Mouse (Mus musculus) liver, embryonic 12.5 days (tissue): Measurements from ENCODE around the gene Lsm7. TPM values are rescaled to one million over a fixed set of nuclear protein-coding genes. Genes with fewer than 3 reads are reported as not detected.

Source experiments
- ATAC-seq: fragments of 200-750 bp; cut with Nextera tagmentation; 2 replicates; pipeline ENCODE4 v1.8.0; 2017; ENCODE audit warnings: moderate number of reproducible peaks, mild to moderate bottlenecking, moderate library complexity
- H3K27ac ChIP-seq: fragments of 300-500 bp; sonication (generic); 2 replicates; pipeline ENCODE4 v1.5.1; 2016; ENCODE audit warnings: mild to moderate bottlenecking
- H3K27me3 ChIP-seq: fragments of 300-500 bp; sonication (generic); replicated peaks from 2 replicates; pipeline ENCODE4 v1.6.1; 2016; ENCODE audit warnings: mild to moderate bottlenecking, moderate library complexity
- H3K36me3 ChIP-seq: fragments of 300-500 bp; sonication (generic); 2 replicates; pipeline ENCODE4 v1.6.1; 2016; ENCODE audit warnings: mild to moderate bottlenecking, moderate library complexity
- H3K4me1 ChIP-seq: fragments of 300-500 bp; sonication (generic); 2 replicates; pipeline ENCODE4 v1.6.1; 2016
- H3K4me2 ChIP-seq: fragments of 300-500 bp; sonication (generic); 2 replicates; pipeline ENCODE4 v1.6.1; 2016; ENCODE audit warnings: mild to moderate bottlenecking, moderate library complexity
- H3K4me3 ChIP-seq: fragments of 300-500 bp; sonication (generic); 2 replicates; pipeline ENCODE4 v1.5.1; 2016; ENCODE audit warnings: mild to moderate bottlenecking, moderate library complexity
- H3K9ac ChIP-seq: fragments of 300-500 bp; sonication (generic); 2 replicates; pipeline ENCODE4 v1.6.1; 2016; ENCODE audit warnings: mild to moderate bottlenecking, moderate library complexity
- H3K9me3 ChIP-seq: fragments of 300-500 bp; sonication (generic); replicated peaks from 2 replicates; pipeline ENCODE4 v1.6.1; 2016; ENCODE audit warnings: mild to moderate bottlenecking, moderate library complexity
- WGBS: fragments of 180-500 bp; shearing (Covaris S2); methylation state at CpG from one replicate; pipeline ENCODE4 v1.1.7; 2016; ENCODE audit not compliant: insufficient replicate concordance; 5-methylcytosine and 5-hydroxymethylcytosine counted together
- polyA plus RNA-seq: library from polyadenylated mRNA; unstranded; fragments of >200 nt; fragmentation: Nextera tagmentation; extraction: Ambion mirVana; gene quantifications from 2 replicates; pipeline ENCODE4 v1.2.1, GENCODE M21; 2016

Lsm7 gene
- polyA plus RNA-seq, 1 experiment from 2014 or later = 235 TPM

- no peak overlapping the region for H3K4me2 ChIP-seq
- 67% methylated on average over 3 of the region's 6 CpGs for WGBS
- peaks cover 16% of the 10 kb centered on the region; the same call in 1 of the 2 replicates for H3K4me1 ChIP-seq
- H3K9me3 ChIP-seq = no peaks in the 10 kb centered on the region
- H3K27me3 ChIP-seq = peaks cover 32% of the 10 kb centered on the region
- no peak overlapping the region for H3K27ac ChIP-seq
- peaks cover 29% of the 10 kb centered on the region for H3K36me3 ChIP-seq
- no peak for ATAC-seq
- H3K9ac ChIP-seq = no peak overlapping the region
- no peak overlapping the region for H3K4me3 ChIP-seq
Measured at GRCm38 (mm10) chr10:80870993-80871392, 16.0 kb upstream of the Lsm7 start.

- H3K27me3 ChIP-seq = no peaks in the 10 kb centered on the region; the same call in 1 of the 2 replicates
- H3K4me3 ChIP-seq = no peak overlapping the region
- 89% methylated on average over 16 of the region's 16 CpGs for WGBS
- no peak overlapping the region for H3K9ac ChIP-seq
- ATAC-seq = no peak
- H3K4me1 ChIP-seq = peaks cover 45% of the 10 kb centered on the region
- H3K4me2 ChIP-seq = no peak overlapping the region
- H3K36me3 ChIP-seq = peaks cover 85% of the 10 kb centered on the region
- peak overlapping the region; percentile 82; the same call in 1 of the 2 replicates for H3K27ac ChIP-seq
- H3K9me3 ChIP-seq = no peaks in the 10 kb centered on the region
Measured at GRCm38 (mm10) chr10:80864446-80864845, 9.4 kb upstream of the Lsm7 start.

- Histone ChIP-seq H3K4me1 (peaks cover 66% of the 10 kb centered on the region), H3K27ac (peak overlapping the region; percentile 82), H3K9ac (peak overlapping the region; percentile 58), H3K27me3 (no peaks in the 10 kb centered on the region), H3K4me3 (0 out of 2 replicates have a peak overlapping the region, but pooled peaks have one; percentile 2), H3K9me3 (no peaks in the 10 kb centered on the region), H3K36me3 (peaks cover 77% of the 10 kb centered on the region), H3K4me2 (peak overlapping the region; percentile 52)
- WGBS = 66% methylated on average over 5 of the region's 5 CpGs
- ATAC-seq = peak; percentile 57
Measured at GRCm38 (mm10) chr10:80862305-80862704, 7.3 kb upstream of the Lsm7 start.

- peak overlapping the region; percentile 91 for H3K4me3 ChIP-seq
- H3K4me2 ChIP-seq = peak overlapping the region; percentile 93
- peak overlapping the region; percentile 99 for H3K27ac ChIP-seq
- ATAC-seq = peak; percentile 85
- H3K36me3 ChIP-seq = peaks cover 43% of the 10 kb centered on the region
- peak overlapping the region; percentile 97 for H3K9ac ChIP-seq
- H3K9me3 ChIP-seq = no peaks in the 10 kb centered on the region
- peaks cover 92% of the 10 kb centered on the region for H3K4me1 ChIP-seq
- no peaks in the 10 kb centered on the region for H3K27me3 ChIP-seq
- 19% methylated on average over 7 of the region's 7 CpGs for WGBS
Measured at GRCm38 (mm10) chr10:80858350-80858935, 3.4 kb upstream of the Lsm7 start.

- Histone ChIP-seq H3K4me3 (peak overlapping the region; percentile 91), H3K9me3 (no peaks in the 10 kb centered on the region), H3K4me2 (peak overlapping the region; percentile 93), H3K27ac (peak overlapping the region; percentile 99), H3K4me1 (peaks cover 90% of the 10 kb centered on the region), H3K27me3 (no peaks in the 10 kb centered on the region), H3K36me3 (peaks cover 43% of the 10 kb centered on the region), H3K9ac (peak overlapping the region; percentile 97)
- ATAC-seq = peak; percentile 75
- WGBS = 17% methylated on average over 3 of the region's 3 CpGs
Measured at GRCm38 (mm10) chr10:80857848-80858247, 2.8 kb upstream of the Lsm7 start.

- 41% methylated on average over 8 of the region's 8 CpGs for WGBS
- Histone ChIP-seq H3K27me3 (no peaks in the 10 kb centered on the region), H3K9ac (peak overlapping the region; percentile 97), H3K9me3 (no peaks in the 10 kb centered on the region), H3K4me1 (peaks cover 87% of the 10 kb centered on the region), H3K27ac (peak overlapping the region; percentile 99), H3K4me3 (peak overlapping the region; percentile 91), H3K4me2 (peak overlapping the region; percentile 93), H3K36me3 (peaks cover 43% of the 10 kb centered on the region)
- no peak for ATAC-seq
Measured at GRCm38 (mm10) chr10:80857386-80857785, 2.4 kb upstream of the Lsm7 start.

- peaks cover 87% of the 10 kb centered on the region for H3K4me1 ChIP-seq
- peak overlapping the region; percentile 93 for H3K4me2 ChIP-seq
- no peaks in the 10 kb centered on the region for H3K27me3 ChIP-seq
- no peaks in the 10 kb centered on the region for H3K9me3 ChIP-seq
- WGBS = 37% methylated on average over 5 of the region's 5 CpGs
- peak overlapping the region; percentile 91 for H3K4me3 ChIP-seq
- H3K9ac ChIP-seq = peak overlapping the region; percentile 97
- peak; percentile 40 for ATAC-seq
- peak overlapping the region; percentile 99 for H3K27ac ChIP-seq
- H3K36me3 ChIP-seq = peaks cover 43% of the 10 kb centered on the region
Measured at GRCm38 (mm10) chr10:80856908-80857307, 1.9 kb upstream of the Lsm7 start.

- peaks cover 82% of the 10 kb centered on the region for H3K4me1 ChIP-seq
- H3K4me3 ChIP-seq = peak overlapping the region; percentile 91
- no peaks in the 10 kb centered on the region for H3K27me3 ChIP-seq
- H3K4me2 ChIP-seq = peak overlapping the region; percentile 93
- peak overlapping the region; percentile 99 for H3K27ac ChIP-seq
- peaks cover 43% of the 10 kb centered on the region for H3K36me3 ChIP-seq
- no peak for ATAC-seq
- H3K9me3 ChIP-seq = no peaks in the 10 kb centered on the region
- 33% methylated on average over 3 of the region's 3 CpGs for WGBS
- H3K9ac ChIP-seq = peak overlapping the region; percentile 97
Measured at GRCm38 (mm10) chr10:80856267-80856666, 1.3 kb upstream of the Lsm7 start.

GRCm38 (mm10) chr10:80855749-80856073, 702 bp upstream of the Lsm7 start:
- no peaks in the 10 kb centered on the region for H3K9me3 ChIP-seq
- peak overlapping the region; percentile 91 for H3K4me3 ChIP-seq
- ATAC-seq = no peak
- WGBS = 6% methylated on average over 11 of the region's 11 CpGs
- peak overlapping the region; percentile 99 for H3K27ac ChIP-seq
- peaks cover 43% of the 10 kb centered on the region for H3K36me3 ChIP-seq
- H3K4me2 ChIP-seq = peak overlapping the region; percentile 93
- H3K27me3 ChIP-seq = no peaks in the 10 kb centered on the region
- peak overlapping the region; percentile 97 for H3K9ac ChIP-seq
- peaks cover 78% of the 10 kb centered on the region for H3K4me1 ChIP-seq

- H3K4me1 ChIP-seq = peaks cover 47% of the 10 kb centered on the region
- H3K36me3 ChIP-seq = peaks cover 36% of the 10 kb centered on the region
- peak overlapping the region; percentile 28; the same call in 1 of the 2 replicates for H3K4me2 ChIP-seq
- 3% methylated on average over 10 of the region's 10 CpGs for WGBS
- peak; percentile 77 for ATAC-seq
- peaks cover 39% of the 10 kb centered on the region for H3K27me3 ChIP-seq
- H3K9ac ChIP-seq = no peak overlapping the region
- no peaks in the 10 kb centered on the region for H3K9me3 ChIP-seq
- H3K27ac ChIP-seq = no peak overlapping the region
- no peak overlapping the region for H3K4me3 ChIP-seq
Measured at GRCm38 (mm10) chr10:80848571-80848970, 6.4 kb downstream of the Lsm7 start.

GRCm38 (mm10) chr10:80845732-80846131, 9.3 kb downstream of the Lsm7 start:
- no peak overlapping the region for H3K27ac ChIP-seq
- 66% methylated on average over 12 of the region's 12 CpGs for WGBS
- peaks cover 35% of the 10 kb centered on the region for H3K4me1 ChIP-seq
- no peak overlapping the region for H3K4me2 ChIP-seq
- H3K9me3 ChIP-seq = no peaks in the 10 kb centered on the region
- no peak for ATAC-seq
- H3K9ac ChIP-seq = no peak overlapping the region
- peaks cover 67% of the 10 kb centered on the region for H3K27me3 ChIP-seq
- H3K4me3 ChIP-seq = no peak overlapping the region
- peaks cover 9% of the 10 kb centered on the region for H3K36me3 ChIP-seq

GRCm38 (mm10) chr10:80845055-80845693, 9.8 kb downstream of the Lsm7 start:
- H3K4me2 ChIP-seq = no peak overlapping the region
- 54% methylated on average over 8 of the region's 8 CpGs for WGBS
- no peak overlapping the region for H3K9ac ChIP-seq

More at GRCm38 (mm10) chr10:80845055-80845693, 9.8 kb downstream of the Lsm7 start:
- Histone ChIP-seq H3K4me3 (no peak overlapping the region), H3K27ac (no peak overlapping the region), H3K4me1 (peaks cover 30% of the 10 kb centered on the region), H3K36me3 (peaks cover 3% of the 10 kb centered on the region), H3K9me3 (no peaks in the 10 kb centered on the region), H3K27me3 (peaks cover 73% of the 10 kb centered on the region)
- ATAC-seq = no peak
